Mouse (Mus musculus): Measurements from ENCODE around the gene Whrn. TPM values are rescaled to one million over a fixed set of nuclear protein-coding genes. Genes with fewer than 3 reads are reported as not detected.
A peak's percentile ranks its signal among the peaks of the same experiment; 100 is the strongest.

Gene Whrn
- 28.9 TPM for polyA plus RNA-seq (2012; fragmentation: generic; extraction: Trizol)
- long read RNA-seq, experiment 1, partial matches to known transcripts, result 2 of 2 reads
- long read RNA-seq, experiment 1, other reads (novel, unspliced or antisense), result 0 of 2 reads
- long read RNA-seq, experiment 2, full-length matches to known transcripts, result 4 of 5 reads
- long read RNA-seq, experiment 2, partial matches to known transcripts, result 1 of 5 reads
- long read RNA-seq, experiment 2, other reads (novel, unspliced or antisense), result 0 of 5 reads

DNA sequence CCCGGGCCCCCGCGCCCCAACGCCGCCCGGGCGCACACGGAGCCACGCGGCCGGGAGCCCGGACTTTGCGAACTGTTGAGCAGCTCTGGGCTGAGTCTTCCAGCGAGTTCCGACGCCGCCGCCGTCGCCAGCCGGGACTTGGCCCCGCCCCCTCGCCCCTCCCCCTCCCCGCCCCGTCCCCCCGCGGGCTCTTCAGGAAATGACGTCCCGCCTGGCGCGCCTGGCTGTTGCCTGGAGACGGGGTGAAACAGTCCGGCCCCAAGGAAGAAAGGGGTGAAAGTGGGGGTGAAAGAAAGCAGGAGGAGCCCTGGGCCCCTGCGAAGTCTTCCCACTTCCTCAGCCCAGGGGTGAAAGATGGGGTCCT, at the start of gene Whrn:
TSS of gene Whrn (minus strand) at position 77 of the 364 bp plus-strand sequence.
- Histone ChIP-seq H3K79me2 (ENCODE audit: control insufficient read depth, insufficient read depth) (peaks cover 23% of the 10 kb centered on the region), H3ac (ENCODE audit: control insufficient read depth, insufficient read length, low read depth) (peak within 1 kb of the TSS; percentile 57), H3K79me3 (ENCODE audit: low read depth) (peaks cover 6% of the 10 kb centered on the region), H3K4me3 (ENCODE audit: insufficient read depth, poor library complexity, severe bottlenecking) (peak within 1 kb of the TSS; percentile 44), H3K27me3 (ENCODE audit: control insufficient read depth, insufficient read depth, insufficient read length) (no peaks in the 10 kb centered on the region), H3K36me3 (ENCODE audit: control insufficient read depth, insufficient read depth) (no peaks in the 10 kb centered on the region)
- no peak for TF ChIP-seq MYOD1 (IDR thresholded peaks at IDR 0.05; ENCODE audit: control insufficient read depth, insufficient read length, low read depth)
- no peak for TF ChIP-seq CEBPB (IDR thresholded peaks at IDR 0.05; ENCODE audit: low read depth)
- TF ChIP-seq FOSL1 (IDR thresholded peaks at IDR 0.05; ENCODE audit: insufficient read depth, low read length, poor library complexity, severe bottlenecking), result no peak
- no peak for TF ChIP-seq CTCF (IDR thresholded peaks at IDR 0.05; ENCODE audit: control insufficient read depth, insufficient read depth, insufficient read length)
- TF ChIP-seq MYOG (IDR thresholded peaks at IDR 0.05; ENCODE audit: control insufficient read depth, extremely low read depth, insufficient read length), result no peak
- no peak for TF ChIP-seq MAX (IDR thresholded peaks at IDR 0.05)
- TF ChIP-seq USF1 (IDR thresholded peaks at IDR 0.05; ENCODE audit: low read depth), result no peak

DNA sequence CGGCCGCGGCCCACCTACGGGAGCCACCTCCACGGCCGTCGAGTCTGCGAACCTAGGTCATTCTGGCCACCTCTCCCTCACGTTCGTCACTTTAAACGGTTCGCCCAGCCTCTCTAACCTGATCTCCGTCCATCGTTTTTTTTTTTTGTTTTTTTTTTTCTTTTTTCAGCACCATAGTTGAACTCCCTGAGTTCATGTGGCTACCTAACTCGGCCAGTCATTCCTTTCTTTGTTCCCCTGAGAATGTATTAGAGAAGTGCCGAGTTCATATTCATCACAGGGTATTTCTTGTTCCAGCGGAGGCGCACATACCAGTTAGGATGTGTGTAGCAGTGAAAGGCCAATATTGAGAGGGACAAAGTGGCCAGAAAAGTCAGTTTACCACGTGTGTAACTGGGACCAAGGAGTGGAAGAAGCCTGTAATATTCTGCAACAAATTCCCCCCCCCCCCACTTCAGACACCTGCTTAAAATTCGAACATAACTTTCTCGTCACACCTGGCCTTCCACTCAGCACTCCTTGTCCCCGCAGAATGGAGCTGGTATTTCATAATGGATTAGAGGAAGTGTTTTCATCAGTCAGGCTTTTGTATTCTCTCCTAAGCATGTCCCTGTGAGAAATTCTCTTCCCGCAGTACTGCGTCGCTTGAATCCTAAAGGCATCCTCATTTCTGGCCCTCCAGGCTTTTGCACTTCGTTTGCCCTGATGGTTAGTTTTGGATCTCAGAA, 49.6 kb upstream of the Whrn start:
- Histone ChIP-seq H3K27me3 (ENCODE audit: control insufficient read depth, insufficient read depth, insufficient read length) (no peaks in the 10 kb centered on the region), H3K79me3 (ENCODE audit: low read depth) (peaks cover 34% of the 10 kb centered on the region), H3K36me3 (ENCODE audit: control insufficient read depth, insufficient read depth) (peaks cover 22% of the 10 kb centered on the region), H3K79me2 (ENCODE audit: control insufficient read depth, insufficient read depth) (peaks cover 52% of the 10 kb centered on the region), H3K4me3 (ENCODE audit: insufficient read depth, poor library complexity, severe bottlenecking) (peak overlapping the region; percentile 74), H3ac (ENCODE audit: control insufficient read depth, insufficient read length, low read depth) (peak overlapping the region; percentile 83)
- TF ChIP-seq MAX (IDR thresholded peaks at IDR 0.05) (no peak), MYOD1 (IDR thresholded peaks at IDR 0.05; ENCODE audit: control insufficient read depth, insufficient read length, low read depth) (no peak), FOSL1 (IDR thresholded peaks at IDR 0.05; ENCODE audit: insufficient read depth, low read length, poor library complexity, severe bottlenecking) (no peak), CTCF (IDR thresholded peaks at IDR 0.05; ENCODE audit: control insufficient read depth, insufficient read depth, insufficient read length) (no peak), CEBPB (IDR thresholded peaks at IDR 0.05; ENCODE audit: low read depth) (no peak), USF1 (IDR thresholded peaks at IDR 0.05; ENCODE audit: low read depth) (no peak), MYOG (IDR thresholded peaks at IDR 0.05; ENCODE audit: control insufficient read depth, extremely low read depth, insufficient read length) (no peak)

DNA sequence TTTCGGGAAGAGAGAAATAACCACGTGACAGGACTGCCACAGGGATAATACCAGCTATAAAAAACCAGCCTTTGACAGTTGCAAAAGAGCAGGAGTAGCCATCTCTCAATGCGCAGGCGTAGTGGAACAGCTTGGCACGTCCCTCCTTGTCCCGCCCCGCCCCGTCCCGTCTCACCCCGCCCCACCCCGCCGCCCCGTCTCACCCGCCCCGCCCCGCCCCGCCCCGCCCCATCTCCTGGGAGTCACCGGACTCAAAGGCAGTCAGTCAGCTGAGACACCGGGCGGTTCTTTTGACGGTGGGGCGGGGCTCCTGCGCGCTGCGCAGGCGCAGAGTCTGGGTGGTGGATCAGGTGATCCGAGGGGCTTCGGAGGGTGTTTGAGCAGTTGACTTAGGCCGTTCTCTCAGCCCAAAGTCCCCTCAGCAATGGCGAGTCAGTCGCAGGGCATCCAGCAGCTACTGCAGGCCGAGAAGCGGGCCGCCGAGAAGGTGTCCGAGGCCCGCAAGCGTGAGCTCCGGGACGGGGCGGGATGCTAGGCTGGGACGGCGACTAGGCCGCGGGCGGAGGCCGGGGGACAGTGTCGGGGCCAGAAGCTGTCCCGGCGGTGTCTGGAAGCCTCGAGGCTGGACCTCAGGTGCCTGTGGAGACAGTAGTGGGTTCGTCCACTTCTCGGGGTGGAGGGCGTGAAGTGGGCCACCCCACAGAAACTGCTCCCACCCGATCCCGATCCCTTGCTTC, 48.9 kb upstream of the Whrn start, which contains the start of gene Atp6v1g1:
TSS of gene Atp6v1g1 (plus strand) at position 279 of the 737 bp plus-strand sequence.
- Histone ChIP-seq H3K4me3 (ENCODE audit: insufficient read depth, poor library complexity, severe bottlenecking) (peak within 1 kb of the TSS; percentile 74), H3K36me3 (ENCODE audit: control insufficient read depth, insufficient read depth) (peaks cover 20% of the 10 kb centered on the region), H3K27me3 (ENCODE audit: control insufficient read depth, insufficient read depth, insufficient read length) (no peaks in the 10 kb centered on the region), H3K79me2 (ENCODE audit: control insufficient read depth, insufficient read depth) (peaks cover 51% of the 10 kb centered on the region), H3K79me3 (ENCODE audit: low read depth) (peaks cover 34% of the 10 kb centered on the region), H3ac (ENCODE audit: control insufficient read depth, insufficient read length, low read depth) (peak within 1 kb of the TSS; percentile 83)
- no peak for TF ChIP-seq MYOD1 (IDR thresholded peaks at IDR 0.05; ENCODE audit: control insufficient read depth, insufficient read length, low read depth)
- TF ChIP-seq MAX (IDR thresholded peaks at IDR 0.05), result no peak
- TF ChIP-seq USF1 (IDR thresholded peaks at IDR 0.05; ENCODE audit: low read depth), result peak; percentile 91
- TF ChIP-seq CEBPB (IDR thresholded peaks at IDR 0.05; ENCODE audit: low read depth), result peak; percentile 53
- no peak for TF ChIP-seq CTCF (IDR thresholded peaks at IDR 0.05; ENCODE audit: control insufficient read depth, insufficient read depth, insufficient read length)
- TF ChIP-seq MYOG (IDR thresholded peaks at IDR 0.05; ENCODE audit: control insufficient read depth, extremely low read depth, insufficient read length), result no peak

DNA sequence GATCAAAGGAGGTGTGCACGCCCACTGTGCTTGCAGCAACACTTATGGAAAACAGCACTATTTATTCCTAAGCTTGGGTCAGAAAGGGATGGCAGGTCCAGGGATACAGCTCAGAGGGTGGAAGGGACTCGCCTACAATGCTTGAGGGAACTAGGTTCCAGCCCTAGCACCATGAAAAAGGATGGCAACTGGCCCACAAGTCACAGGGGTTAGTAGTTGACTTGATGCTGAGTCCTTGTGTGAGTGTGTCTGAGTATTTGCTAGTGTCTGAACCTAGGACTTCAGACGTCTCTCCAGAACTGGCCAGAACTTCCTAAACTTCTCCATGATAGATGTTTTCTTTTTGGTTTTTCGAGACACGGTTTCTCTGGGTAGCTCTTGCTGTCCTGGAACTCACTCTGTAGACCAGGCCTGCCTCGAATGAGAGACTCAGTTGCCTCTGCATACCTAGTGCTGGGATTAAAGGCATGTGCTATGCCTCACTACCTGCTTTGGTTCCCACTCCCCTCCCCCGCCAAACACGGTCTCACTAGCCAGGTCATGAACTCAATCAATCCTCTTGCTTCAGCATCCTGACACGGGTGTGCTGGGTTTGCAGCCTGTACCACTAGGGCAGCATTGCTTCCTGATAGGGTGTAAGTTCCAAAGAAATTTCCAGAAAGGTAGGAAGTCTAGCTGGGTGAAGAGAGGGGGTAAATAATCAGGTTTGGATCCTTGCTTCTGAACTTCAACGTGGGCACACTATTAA, 48.1 kb upstream of the Whrn start:
- Histone ChIP-seq H3K27me3 (ENCODE audit: control insufficient read depth, insufficient read depth, insufficient read length) (no peaks in the 10 kb centered on the region), H3ac (ENCODE audit: control insufficient read depth, insufficient read length, low read depth) (no peak overlapping the region), H3K4me3 (ENCODE audit: insufficient read depth, poor library complexity, severe bottlenecking) (no peak overlapping the region), H3K79me2 (ENCODE audit: control insufficient read depth, insufficient read depth) (peaks cover 44% of the 10 kb centered on the region), H3K36me3 (ENCODE audit: control insufficient read depth, insufficient read depth) (peaks cover 13% of the 10 kb centered on the region), H3K79me3 (ENCODE audit: low read depth) (peaks cover 29% of the 10 kb centered on the region)
- TF ChIP-seq USF1 (IDR thresholded peaks at IDR 0.05; ENCODE audit: low read depth), result no peak

DNA sequence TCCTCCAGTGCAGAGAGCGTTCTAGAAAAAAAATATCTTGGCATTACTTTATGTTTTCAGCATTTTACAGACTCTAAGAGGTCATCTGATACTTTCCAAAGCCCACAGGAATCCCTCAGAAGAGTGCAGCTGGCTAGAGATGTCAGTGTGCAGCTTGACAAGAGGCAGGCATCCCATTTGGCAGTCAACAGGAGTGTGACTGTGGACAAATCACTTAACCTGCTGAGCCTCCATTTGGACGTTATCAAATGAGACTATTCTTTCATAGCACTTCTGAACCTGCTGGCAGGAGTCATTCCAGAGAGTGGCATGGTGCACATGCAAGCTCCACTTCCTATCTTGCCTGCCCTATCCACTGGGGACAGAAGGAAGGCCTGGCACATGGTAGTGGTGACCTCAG, 46.4 kb upstream of the Whrn start:
- no peak overlapping the region for H3ac ChIP-seq (ENCODE audit: control insufficient read depth, insufficient read length, low read depth)
- peaks cover 26% of the 10 kb centered on the region for H3K79me2 ChIP-seq (ENCODE audit: control insufficient read depth, insufficient read depth)
- no peaks in the 10 kb centered on the region for H3K27me3 ChIP-seq (ENCODE audit: control insufficient read depth, insufficient read depth, insufficient read length)
- peak; percentile 100 for TF ChIP-seq MYOD1 (IDR thresholded peaks at IDR 0.05; ENCODE audit: control insufficient read depth, insufficient read length, low read depth)
- TF ChIP-seq MAX (IDR thresholded peaks at IDR 0.05), result peak; percentile 54
- TF ChIP-seq FOSL1 (IDR thresholded peaks at IDR 0.05; ENCODE audit: insufficient read depth, low read length, poor library complexity, severe bottlenecking), result no peak
- H3K36me3 ChIP-seq (ENCODE audit: control insufficient read depth, insufficient read depth), result no peaks in the 10 kb centered on the region
- H3K79me3 ChIP-seq (ENCODE audit: low read depth), result peaks cover 16% of the 10 kb centered on the region
- no peak overlapping the region for H3K4me3 ChIP-seq (ENCODE audit: insufficient read depth, poor library complexity, severe bottlenecking)
